Mouse (Mus musculus): ENCODE measurements around the gene Nrip2. TPM values are rescaled to one million over a fixed set of nuclear protein-coding genes. Genes with fewer than 3 reads are reported as not detected.

The Nrip2 gene
- polyA plus RNA-seq, 1 experiment from 2014 or later: 5.0 TPM

Other genes starting within 250 kb of the Nrip2 start
- gene Tead4, start 98.5 kb upstream of the Nrip2 start, polyA plus RNA-seq (2015; fragmentation: Nextera tagmentation; extraction: Ambion mirVana): 0.38 and 0.51 TPM in 2 replicates
- gene Tulp3, start 43.4 kb upstream of the Nrip2 start, polyA plus RNA-seq (2015; fragmentation: Nextera tagmentation; extraction: Ambion mirVana): 15.1 and 15.4 TPM in 2 replicates
- gene Rhno1, start 36.4 kb upstream of the Nrip2 start, polyA plus RNA-seq (2015; fragmentation: Nextera tagmentation; extraction: Ambion mirVana): 135 and 140 TPM in 2 replicates
- gene Foxm1, start 36.3 kb upstream of the Nrip2 start, polyA plus RNA-seq (2015; fragmentation: Nextera tagmentation; extraction: Ambion mirVana): 21.0 and 25.2 TPM in 2 replicates
- gene Tex52, start 23.8 kb upstream of the Nrip2 start, polyA plus RNA-seq (2015; fragmentation: Nextera tagmentation; extraction: Ambion mirVana): 0.43 and 0.51 TPM in 2 replicates
- gene Gm44596, start 23.8 kb upstream of the Nrip2 start, polyA plus RNA-seq (2015; fragmentation: Nextera tagmentation; extraction: Ambion mirVana): not detected in 2 replicates
- 35.5 and 40.5 TPM in 2 replicates for gene Itfg2, start 25.6 kb downstream of the Nrip2 start, polyA plus RNA-seq (2015; fragmentation: Nextera tagmentation; extraction: Ambion mirVana)
- 431 and 436 TPM in 2 replicates for gene Fkbp4, start 39.4 kb downstream of the Nrip2 start, polyA plus RNA-seq (2015; fragmentation: Nextera tagmentation; extraction: Ambion mirVana)
- 0.14 TPM in 1 of 2 replicates, not detected in the other for gene Pzp, start 127.4 kb downstream of the Nrip2 start, polyA plus RNA-seq (2015; fragmentation: Nextera tagmentation; extraction: Ambion mirVana)
- gene A2ml1, start 182.3 kb downstream of the Nrip2 start, polyA plus RNA-seq (2015; fragmentation: Nextera tagmentation; extraction: Ambion mirVana): 3.6 and 4.8 TPM in 2 replicates
- not detected in 2 replicates for gene Klrb1a, start 224.2 kb downstream of the Nrip2 start, polyA plus RNA-seq (2015; fragmentation: Nextera tagmentation; extraction: Ambion mirVana)